Mouse (Mus musculus): Measurements from ENCODE around the gene Gabrg3. TPM values are rescaled to one million over a fixed set of nuclear protein-coding genes. Genes with fewer than 3 reads are reported as not detected.
A peak's percentile ranks its signal among the peaks of the same experiment; 100 is the strongest.

Gabrg3 gene
- 1 to 10 TPM; 1.5 to 2.0 TPM for total RNA-seq (2021)
- long read RNA-seq, experiment 1: 0 reads
- long read RNA-seq, experiment 2, partial matches to known transcripts: 0 of 1 reads
- long read RNA-seq, experiment 2, other reads (novel, unspliced or antisense): 1 of 1 reads

- peak; percentile 36 for DNase-seq
Measured at GRCm38 (mm10) chr7:57386517-57387340, at the start of gene Gabrg3. TSS of gene Gabrg3 (minus strand) at chr7:57387188.

DNA sequence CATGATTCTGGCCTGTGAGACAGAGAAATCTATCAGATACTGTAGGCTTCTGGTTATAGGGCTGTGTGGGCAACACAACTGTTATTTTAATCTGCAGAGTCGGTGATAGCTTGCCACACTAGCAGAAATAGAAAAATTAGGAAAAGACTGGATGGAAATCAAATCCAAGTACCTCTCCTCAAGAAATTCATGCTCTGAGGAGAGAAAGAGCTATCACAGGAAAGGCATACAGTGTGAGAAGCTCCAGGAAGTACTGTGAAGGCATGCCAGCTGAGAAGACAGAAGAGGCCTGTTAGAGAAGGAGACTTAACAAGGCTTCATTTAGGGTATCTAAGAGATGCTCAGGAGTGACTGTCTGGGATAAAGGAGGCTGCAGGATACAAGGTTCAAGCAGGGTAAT lies 35.7 kb upstream of the Gabrg3 start:
- DNase-seq: no peak

GRCm38 (mm10) chr7:57421044-57421443 lies 34.1 kb upstream of the Gabrg3 start:
- DNase-seq: no peak

- DNase-seq: no peak
Measured at GRCm38 (mm10) chr7:57419392-57419791, 32.4 kb upstream of the Gabrg3 start, which contains the start of gene Gabrb3. TSS of gene Gabrb3 (plus strand) at chr7:57419692.

GRCm38 (mm10) chr7:57412896-57413295 lies 25.9 kb upstream of the Gabrg3 start:
- no peak for DNase-seq

- no peak for DNase-seq
Measured at GRCm38 (mm10) chr7:57411163-57411562, 24.2 kb upstream of the Gabrg3 start.

DNA sequence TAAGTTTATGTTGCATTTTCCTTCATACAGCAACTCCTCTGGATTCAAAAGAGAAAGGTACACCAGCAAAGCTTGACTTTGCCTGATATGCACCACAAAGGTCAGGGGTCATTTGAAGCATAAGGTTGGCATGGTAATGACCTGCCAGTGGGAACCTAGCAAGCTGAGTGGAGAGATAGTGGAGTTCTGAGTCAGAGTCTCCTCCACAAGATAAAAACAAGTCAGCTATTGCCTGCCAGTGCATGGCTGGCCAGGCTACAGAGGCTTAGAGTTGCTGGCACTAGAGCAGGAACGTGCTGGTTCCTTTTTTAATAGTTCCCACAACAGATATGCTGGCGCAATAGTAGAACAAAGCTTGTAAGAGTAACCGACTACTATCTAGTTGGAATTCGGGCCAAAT lies 6.6 kb upstream of the Gabrg3 start:
- DNase-seq: peak; percentile 1

GRCm38 (mm10) chr7:57390046-57390445 lies 3.1 kb upstream of the Gabrg3 start:
- no peak for DNase-seq

GRCm38 (mm10) chr7:57387341-57387654 lies 310 bp upstream of the Gabrg3 start:
- DNase-seq: no peak

GRCm38 (mm10) chr7:57384112-57384511 lies 2.9 kb downstream of the Gabrg3 start:
- peak; percentile 30 for DNase-seq

GRCm38 (mm10) chr7:57366013-57366390 lies 21.0 kb downstream of the Gabrg3 start:
- DNase-seq: no peak

GRCm38 (mm10) chr7:57365134-57366012 lies 21.6 kb downstream of the Gabrg3 start:
- no peak for DNase-seq

DNA sequence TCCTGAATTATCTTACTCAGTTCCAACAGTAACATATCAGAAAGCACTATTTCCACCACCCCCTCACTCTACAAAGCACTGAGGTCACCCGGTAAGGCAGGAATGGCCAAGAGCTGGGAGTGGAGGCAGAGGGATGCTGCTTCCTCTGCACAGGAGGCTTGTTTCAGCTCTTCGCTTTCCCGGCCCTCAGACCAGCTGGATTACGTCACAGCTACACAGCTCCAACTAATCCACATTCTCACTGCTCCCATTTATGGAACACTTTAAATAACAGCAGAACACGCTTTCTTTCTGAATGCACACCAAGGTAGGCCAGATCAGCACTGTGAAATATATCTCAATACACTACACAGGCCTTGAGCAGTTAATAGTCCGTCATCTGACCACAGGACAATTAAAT lies 23.2 kb downstream of the Gabrg3 start:
- DNase-seq: no peak

GRCm38 (mm10) chr7:57357871-57358540 lies 29.0 kb downstream of the Gabrg3 start:
- peak; percentile 44 for DNase-seq

GRCm38 (mm10) chr7:57356565-57357301 lies 30.3 kb downstream of the Gabrg3 start:
- no peak for DNase-seq

DNA sequence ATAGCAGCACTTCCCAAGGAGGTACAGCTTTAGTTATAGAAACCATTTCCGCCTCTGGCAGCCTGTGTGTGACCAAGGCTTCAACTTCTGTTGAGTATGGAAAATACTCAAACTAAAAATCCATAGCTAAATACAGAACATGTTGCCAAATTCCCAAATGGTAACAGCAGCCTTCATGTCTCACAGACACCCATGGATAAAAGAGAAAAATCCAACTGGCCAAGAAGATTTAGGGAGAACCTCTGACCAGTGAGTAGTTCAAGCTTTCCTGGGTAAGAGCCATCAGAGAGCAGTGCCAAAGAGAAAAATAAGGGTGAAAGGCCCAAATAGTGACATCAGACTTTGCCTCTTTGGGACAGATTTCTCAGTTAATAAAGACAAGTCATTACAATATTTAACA lies 38.2 kb downstream of the Gabrg3 start:
- no peak for DNase-seq

- no peak for DNase-seq
Measured at GRCm38 (mm10) chr7:57341910-57342309, 45.1 kb downstream of the Gabrg3 start.

- peak; percentile 12 for DNase-seq
Measured at GRCm38 (mm10) chr7:57331211-57331610, 55.8 kb downstream of the Gabrg3 start.

GRCm38 (mm10) chr7:57330240-57330639 lies 56.7 kb downstream of the Gabrg3 start:
- no peak for DNase-seq

- DNase-seq: no peak
Measured at GRCm38 (mm10) chr7:57324473-57324872, 62.5 kb downstream of the Gabrg3 start.

DNA sequence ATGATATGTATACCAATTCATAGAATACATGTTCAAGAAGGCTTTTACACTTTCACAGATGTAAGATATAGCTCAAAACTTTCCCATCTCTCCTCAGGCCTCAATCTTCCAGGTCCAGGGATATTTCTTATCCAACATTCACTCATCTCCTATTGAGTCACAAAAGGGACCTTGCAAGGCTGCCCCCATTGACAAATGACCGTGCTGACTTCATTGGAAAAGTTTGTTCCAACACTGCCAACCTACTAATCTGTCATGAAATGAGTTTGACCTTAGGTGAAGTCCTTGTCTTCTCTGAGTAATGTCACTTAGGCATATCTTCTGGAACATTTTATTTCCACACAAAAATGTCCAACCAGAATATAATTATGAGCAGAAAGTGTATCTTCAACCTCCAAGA lies 64.9 kb downstream of the Gabrg3 start:
- peak; percentile 28 for DNase-seq

GRCm38 (mm10) chr7:57314971-57315370 lies 72.0 kb downstream of the Gabrg3 start:
- no peak for DNase-seq

All from adrenal gland, postnatal 10 days (tissue).